Mouse (Mus musculus) MEL-GATA-1-ER (cell line): ENCODE results near the gene Lgals7.
A peak's percentile ranks its signal among the peaks of the same experiment; 100 is the strongest.

Experiments used
- DNase-seq: peaks from one replicate; pipeline ENCODE4 v3.0.0-alpha.2; 2012; ENCODE audit warnings: low read depth; ENCODE audit errors: extremely low read depth

Lgals7 gene

DNA sequence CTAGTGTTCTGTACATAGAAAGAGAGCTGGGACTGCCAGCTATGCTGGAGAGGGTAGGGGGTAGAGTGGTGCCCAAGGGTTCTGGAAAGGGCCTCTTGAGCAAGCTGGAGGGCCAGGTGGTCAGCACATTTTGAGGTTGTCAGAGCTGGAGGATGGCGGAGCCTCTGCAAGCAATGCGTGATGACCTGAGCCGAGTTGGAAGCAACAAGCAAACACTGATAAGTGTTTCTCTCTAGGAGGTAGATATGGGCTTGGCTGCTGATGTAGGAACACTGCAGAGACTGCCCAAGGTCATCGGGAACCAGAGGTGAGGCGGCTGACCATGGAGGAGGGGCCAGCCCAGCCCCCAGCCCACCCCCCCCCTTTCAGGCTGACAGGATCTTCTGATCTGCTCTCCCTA is 32.7 kb upstream of the Lgals7 start:
- no peak for DNase-seq

DNA sequence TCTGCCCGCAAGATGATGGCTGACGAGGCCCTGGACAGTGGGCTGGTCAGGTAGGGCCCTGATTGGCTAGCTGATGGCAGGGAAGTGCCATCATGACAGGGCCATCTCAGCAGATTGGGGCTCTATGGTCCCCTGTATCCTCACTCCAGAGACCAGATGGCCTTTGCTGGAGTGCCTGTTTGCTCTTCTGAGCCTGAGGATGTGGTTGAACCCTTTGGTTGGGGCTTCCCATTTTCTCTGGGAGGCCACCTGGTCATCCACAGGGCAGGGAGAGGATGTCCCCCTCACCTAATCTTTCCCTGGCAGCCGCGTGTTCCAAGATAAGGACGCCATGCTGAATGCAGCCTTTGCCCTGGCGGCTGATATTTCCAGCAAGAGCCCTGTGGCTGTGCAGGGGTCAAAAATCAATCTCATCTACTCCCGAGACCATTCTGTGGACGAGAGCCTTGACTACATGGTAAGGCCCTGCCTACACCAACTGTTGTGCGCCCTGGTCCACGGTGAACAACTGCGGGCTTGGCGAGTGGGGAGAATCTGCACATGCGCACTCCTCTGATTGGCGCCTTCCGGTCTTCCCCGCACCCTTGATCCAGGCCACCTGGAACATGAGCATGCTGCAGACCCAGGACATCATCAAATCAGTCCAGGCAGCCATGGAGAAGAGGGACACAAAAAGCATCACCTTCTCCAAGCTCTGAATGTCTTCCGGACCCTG is 32.1 kb upstream of the Lgals7 start:
- DNase-seq = no peak

- DNase-seq = peak; percentile 65
These were observed 31.5 kb upstream of the Lgals7 start for GRCm38 (mm10) chr7:28832137-28832536.

- DNase-seq = no peak
These were observed 29.8 kb upstream of the Lgals7 start, which contains the start of gene Lgals4 for GRCm38 (mm10) chr7:28833723-28834347. Gene Lgals4, plus strand, starts transcription at chr7:28833854.

GRCm38 (mm10) chr7:28836936-28837335 is 26.7 kb upstream of the Lgals7 start:
- DNase-seq = no peak

GRCm38 (mm10) chr7:28838331-28838730 is 25.3 kb upstream of the Lgals7 start:
- no peak for DNase-seq

DNA sequence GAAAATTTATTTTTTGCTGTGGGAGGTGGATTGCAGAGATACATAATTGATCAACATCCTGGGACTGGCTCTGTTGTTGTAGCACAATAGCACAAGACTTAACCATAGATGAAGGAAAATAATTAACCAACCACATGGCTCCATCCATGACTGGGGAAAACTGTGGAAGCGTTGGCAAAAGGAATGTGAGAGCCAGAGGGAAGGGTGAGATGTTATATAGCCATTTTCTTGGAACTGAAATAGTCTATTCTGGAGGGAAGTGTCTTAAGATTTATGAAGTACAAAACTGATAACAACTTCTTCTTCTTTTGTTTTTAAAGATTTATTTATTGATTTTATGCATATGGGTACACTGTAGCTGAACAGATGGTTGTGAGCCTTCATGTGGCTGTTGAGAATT is 16.4 kb upstream of the Lgals7 start:
- no peak for DNase-seq

GRCm38 (mm10) chr7:28849700-28850236 is 13.9 kb upstream of the Lgals7 start:
- no peak for DNase-seq

- DNase-seq = no peak
These were observed 13.0 kb upstream of the Lgals7 start for GRCm38 (mm10) chr7:28850642-28851041.

- no peak for DNase-seq
These were observed 3.7 kb upstream of the Lgals7 start for GRCm38 (mm10) chr7:28859953-28860352.

GRCm38 (mm10) chr7:28860898-28861297 is 2.8 kb upstream of the Lgals7 start:
- DNase-seq = no peak

DNA sequence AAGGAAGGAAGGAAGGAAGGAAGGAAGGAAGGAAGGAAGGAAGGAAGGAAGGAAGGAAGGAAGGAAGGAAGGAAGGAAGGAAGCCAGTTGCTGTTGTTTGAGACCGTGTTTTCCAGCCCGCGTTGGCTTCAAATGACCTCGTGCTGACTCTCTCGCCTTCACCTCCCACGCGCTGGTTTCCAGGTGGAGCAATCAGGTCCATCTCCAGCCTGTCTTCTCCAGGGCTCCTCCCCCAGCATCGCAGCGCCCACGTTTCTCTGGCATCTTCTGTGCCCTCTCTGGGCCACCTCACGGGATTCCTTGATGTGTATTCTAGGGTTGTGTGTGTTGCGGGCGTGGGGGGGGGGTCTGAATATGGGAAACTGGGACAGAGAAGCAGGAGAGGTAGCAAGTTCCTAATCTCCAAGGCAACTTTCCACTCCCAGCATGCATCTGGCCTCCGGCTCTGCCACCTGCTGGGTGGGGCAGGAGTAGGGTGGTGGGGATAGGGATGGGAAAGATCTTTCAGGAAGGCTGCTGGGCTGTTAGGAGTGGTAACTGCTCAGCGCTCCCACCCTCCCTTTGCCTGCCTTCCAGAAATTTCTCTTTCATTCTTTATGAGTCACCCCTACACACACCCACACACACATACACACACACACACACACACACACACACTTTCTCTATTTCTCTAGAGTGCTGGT is 695 bp upstream of the Lgals7 start:
- no peak for DNase-seq

DNA sequence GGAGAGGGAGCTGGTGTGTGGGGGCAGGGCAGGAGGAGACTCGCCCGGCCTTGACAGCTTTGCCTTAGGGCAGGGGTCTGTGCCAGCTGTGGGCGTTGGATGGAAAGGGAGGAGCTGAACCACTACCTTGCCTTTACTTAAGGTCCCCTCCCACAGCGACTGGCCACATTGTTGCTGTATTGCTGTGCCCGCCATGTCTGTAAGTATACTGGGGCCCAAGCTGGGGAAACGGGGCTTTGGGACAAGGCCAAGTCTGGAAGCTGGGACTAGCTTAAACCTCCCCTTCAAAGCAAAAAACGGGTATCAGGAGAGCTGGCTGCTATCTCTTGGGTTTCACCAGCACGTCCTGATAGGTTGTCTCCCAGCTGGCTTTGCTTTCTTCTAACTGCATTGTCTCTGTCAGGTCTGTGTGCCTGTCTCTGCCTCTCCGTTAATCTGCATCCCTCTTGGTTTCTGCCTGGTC is 666 bp downstream of the Lgals7 start:
- DNase-seq = no peak

DNA sequence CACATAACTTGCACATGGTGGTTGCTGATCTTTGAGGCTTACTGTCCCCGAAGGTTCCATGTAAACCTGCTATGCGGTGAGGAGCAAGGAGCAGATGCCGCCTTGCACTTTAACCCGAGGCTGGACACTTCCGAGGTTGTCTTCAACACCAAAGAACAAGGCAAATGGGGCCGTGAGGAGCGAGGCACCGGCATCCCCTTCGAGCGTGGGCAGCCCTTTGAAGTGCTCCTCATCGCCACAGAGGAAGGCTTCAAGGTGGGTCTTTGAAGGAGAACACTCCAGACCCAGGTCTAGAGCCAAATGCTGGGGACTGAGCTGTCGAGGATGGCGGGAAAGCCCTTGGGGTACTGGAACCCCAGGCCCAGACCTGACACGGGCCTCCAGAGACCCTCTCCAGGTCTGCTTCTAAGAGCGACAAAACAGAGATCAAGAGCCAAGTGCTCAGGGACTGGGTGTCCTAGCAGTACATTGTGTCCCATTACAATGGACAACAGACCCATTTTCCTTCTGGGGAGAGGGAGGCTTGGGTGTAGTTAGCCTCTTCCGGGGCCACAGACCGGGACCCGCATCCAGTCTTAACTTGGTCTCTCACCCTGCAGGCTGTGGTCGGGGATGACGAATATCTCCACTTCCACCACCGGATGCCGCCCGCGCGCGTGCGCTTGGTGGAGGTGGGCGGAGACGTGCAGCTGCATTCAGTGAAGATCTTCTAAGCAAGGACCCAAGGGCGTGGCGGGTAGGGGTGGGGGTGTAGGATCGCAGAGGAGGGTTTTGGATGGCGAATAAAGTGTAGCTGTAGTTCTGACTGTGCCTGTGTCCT is 2.0 kb downstream of the Lgals7 start:
- DNase-seq = peak; percentile 92

DNA sequence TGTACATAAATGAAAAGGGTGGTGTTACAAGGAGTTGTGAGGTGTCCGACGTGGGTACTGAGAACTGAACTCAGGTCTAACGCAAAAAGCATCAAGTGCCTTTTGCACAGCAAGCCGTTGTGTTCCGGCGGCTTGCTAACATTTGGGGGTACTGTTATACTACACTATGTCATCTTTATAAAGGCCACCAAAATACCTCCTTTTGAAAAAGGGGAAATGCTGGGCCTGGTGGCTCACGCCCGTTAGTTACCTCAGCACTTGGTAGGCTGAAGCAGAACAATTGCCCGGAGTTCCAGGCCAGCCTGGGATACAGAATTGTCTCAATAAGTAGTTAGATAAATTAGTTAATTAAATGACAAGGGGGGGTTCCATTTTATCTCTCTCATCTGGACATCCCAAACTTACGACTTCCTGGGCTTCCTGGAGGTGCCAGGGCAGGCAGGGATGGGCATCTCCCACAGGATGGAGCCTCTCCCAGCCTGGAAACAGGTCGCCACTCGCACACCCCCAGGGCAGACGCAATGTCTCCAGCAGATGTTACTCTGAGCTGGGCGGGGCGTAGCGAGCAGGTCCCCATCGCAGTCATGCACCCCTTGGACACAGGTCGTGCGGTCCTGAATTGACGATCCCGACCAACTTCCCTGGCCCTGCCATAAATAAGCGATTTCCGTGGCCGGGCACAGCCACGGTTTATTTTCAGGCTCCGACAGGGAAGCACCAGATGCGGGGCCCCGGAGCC is 3.3 kb downstream of the Lgals7 start:
- peak; percentile 47 for DNase-seq

- DNase-seq = peak; percentile 48
These were observed 4.1 kb downstream of the Lgals7 start for GRCm38 (mm10) chr7:28867508-28868340.

- DNase-seq = peak; percentile 63
These were observed 7.4 kb downstream of the Lgals7 start for GRCm38 (mm10) chr7:28870901-28871664.

DNA sequence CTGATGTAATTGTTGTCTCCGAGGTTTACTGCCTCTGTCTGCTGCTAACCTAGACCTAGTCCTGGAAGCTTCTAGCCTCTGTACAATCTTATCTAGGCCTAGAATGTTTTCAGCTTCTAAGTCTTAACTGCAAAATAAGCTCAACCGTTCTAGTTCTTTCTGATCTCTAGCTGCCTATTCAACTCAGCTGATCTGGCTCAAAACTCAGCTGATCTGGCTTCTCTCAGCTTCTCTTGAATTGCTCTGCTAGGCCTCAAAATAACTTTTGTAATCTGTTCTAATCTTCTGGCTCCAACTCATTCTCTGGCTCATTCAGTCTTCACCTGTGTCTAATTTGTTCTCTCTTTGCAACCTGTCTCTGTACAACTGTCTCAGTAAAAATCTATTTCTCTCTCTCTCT is 10.9 kb downstream of the Lgals7 start:
- DNase-seq = no peak

DNA sequence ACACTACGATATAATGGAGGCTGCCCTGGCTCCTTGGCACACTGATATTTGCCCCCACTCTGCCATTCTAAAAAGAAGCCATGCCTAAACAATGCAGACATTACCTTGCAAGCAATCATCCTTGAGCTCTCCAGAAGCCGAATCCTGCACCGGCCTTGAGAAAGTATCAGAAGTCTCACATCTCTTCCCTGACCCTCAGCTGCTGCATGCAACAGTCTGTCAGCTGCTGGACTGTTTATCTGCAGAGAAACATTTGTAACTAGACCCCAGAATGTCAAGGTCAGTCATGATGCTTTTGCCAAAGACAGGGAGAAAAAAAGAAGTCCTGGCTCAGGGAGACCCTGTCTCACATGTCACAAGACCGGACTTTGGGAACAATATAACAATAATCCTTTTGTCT is 12.4 kb downstream of the Lgals7 start:
- DNase-seq = no peak
